Mouse (Mus musculus): ENCODE measurements around the gene Prlr. TPM values are rescaled to one million over a fixed set of nuclear protein-coding genes. Genes with fewer than 3 reads are reported as not detected.

Gene Prlr
- polyA plus RNA-seq, 1 experiment from 2014 or later, result 1.5 TPM

DNA sequence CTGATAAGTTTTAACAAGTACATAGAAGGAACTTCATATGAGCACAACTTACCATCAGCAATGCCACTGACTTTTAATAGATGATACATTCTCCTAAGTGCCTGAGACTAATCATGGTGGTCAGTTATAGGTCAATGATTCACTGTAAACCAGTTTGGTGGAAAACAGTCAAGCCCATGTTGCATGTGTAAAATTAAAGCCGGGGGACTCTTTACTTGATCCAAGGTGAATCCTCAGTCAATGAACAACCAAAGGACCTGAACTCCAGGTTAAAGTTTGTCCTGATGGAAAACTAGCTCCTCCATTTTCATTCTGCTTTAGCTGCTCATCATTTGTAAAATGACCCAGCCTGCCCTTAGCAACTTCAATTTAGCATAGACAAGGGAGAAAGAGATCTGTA, 155.5 kb downstream of the Prlr start:
- H3K4me1 ChIP-seq, result no peaks in the 10 kb centered on the region
- no peak for ATAC-seq (ENCODE audit: insufficient number of reproducible peaks, low FRiP score, low TSS enrichment, low read depth)
- H3K9ac ChIP-seq, result no peak overlapping the region
- H3K4me3 ChIP-seq (replicated peaks), result no peak overlapping the region
- no peaks in the 10 kb centered on the region for H3K27me3 ChIP-seq
- no peaks in the 10 kb centered on the region for H3K9me3 ChIP-seq (replicated peaks)
- no peak overlapping the region for H3K27ac ChIP-seq (replicated peaks)
- H3K4me2 ChIP-seq (replicated peaks), result no peak overlapping the region
- WGBS, result 91% methylated on average over 1 of the region's 1 CpGs
- no peaks in the 10 kb centered on the region for H3K36me3 ChIP-seq

DNA sequence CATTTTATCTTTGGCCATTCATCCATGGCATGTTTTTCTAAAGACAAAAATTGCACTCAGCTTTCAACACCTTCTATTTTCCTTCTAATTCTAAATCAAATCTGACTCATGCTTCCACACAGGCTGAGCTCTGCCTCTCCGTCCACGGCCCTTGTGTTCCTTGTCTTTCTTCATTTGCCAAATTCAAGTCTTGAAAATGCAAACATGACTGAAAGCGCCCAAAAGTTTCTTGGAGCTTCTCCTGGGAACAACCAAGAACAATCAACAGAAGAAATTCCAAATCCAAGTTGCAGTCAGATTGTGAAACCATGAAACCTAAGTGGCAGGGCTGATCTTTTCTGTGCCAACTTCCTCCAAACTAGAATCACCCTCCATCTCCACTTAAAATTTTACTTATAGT, 161.6 kb downstream of the Prlr start:
- no peaks in the 10 kb centered on the region for H3K4me1 ChIP-seq
- 63% methylated on average over 3 of the region's 3 CpGs for WGBS
- H3K4me2 ChIP-seq (replicated peaks), result no peak overlapping the region
- H3K9me3 ChIP-seq (replicated peaks), result no peaks in the 10 kb centered on the region
- H3K4me3 ChIP-seq (replicated peaks), result no peak overlapping the region
- H3K27me3 ChIP-seq, result no peaks in the 10 kb centered on the region
- H3K36me3 ChIP-seq, result no peaks in the 10 kb centered on the region
- ATAC-seq (ENCODE audit: insufficient number of reproducible peaks, low FRiP score, low TSS enrichment, low read depth), result no peak
- no peak overlapping the region for H3K9ac ChIP-seq
- H3K27ac ChIP-seq (replicated peaks), result no peak overlapping the region

- H3K27me3 ChIP-seq, result no peaks in the 10 kb centered on the region
- no peaks in the 10 kb centered on the region for H3K36me3 ChIP-seq
- H3K4me1 ChIP-seq, result no peaks in the 10 kb centered on the region
- no peak overlapping the region for H3K4me2 ChIP-seq (replicated peaks)
- H3K9ac ChIP-seq, result no peak overlapping the region
- WGBS, result 92% methylated on average over 6 of the region's 6 CpGs
- ATAC-seq (ENCODE audit: insufficient number of reproducible peaks, low FRiP score, low TSS enrichment, low read depth), result no peak
- H3K4me3 ChIP-seq (replicated peaks), result no peak overlapping the region
- no peak overlapping the region for H3K27ac ChIP-seq (replicated peaks)
- no peaks in the 10 kb centered on the region for H3K9me3 ChIP-seq (replicated peaks)
Measured at GRCm38 (mm10) chr15:10347044-10347443, 170.0 kb downstream of the Prlr start.

- H3K27me3 ChIP-seq, result no peaks in the 10 kb centered on the region
- H3K4me3 ChIP-seq (replicated peaks), result no peak within 1 kb of the TSS
- no peaks in the 10 kb centered on the region for H3K4me1 ChIP-seq
- H3K9me3 ChIP-seq (replicated peaks), result no peaks in the 10 kb centered on the region
- H3K36me3 ChIP-seq, result no peaks in the 10 kb centered on the region
- no peak for ATAC-seq (ENCODE audit: insufficient number of reproducible peaks, low FRiP score, low TSS enrichment, low read depth)
- 76% methylated on average over 9 of the region's 9 CpGs for WGBS
- H3K4me2 ChIP-seq (replicated peaks), result no peak within 1 kb of the TSS
- no peak within 1 kb of the TSS for H3K27ac ChIP-seq (replicated peaks)
- no peak within 1 kb of the TSS for H3K9ac ChIP-seq
Measured at GRCm38 (mm10) chr15:10358039-10358948, 181.3 kb downstream of the Prlr start, which contains the start of gene Agxt2. Gene Agxt2, plus strand, starts transcription at chr15:10358532.

DNA sequence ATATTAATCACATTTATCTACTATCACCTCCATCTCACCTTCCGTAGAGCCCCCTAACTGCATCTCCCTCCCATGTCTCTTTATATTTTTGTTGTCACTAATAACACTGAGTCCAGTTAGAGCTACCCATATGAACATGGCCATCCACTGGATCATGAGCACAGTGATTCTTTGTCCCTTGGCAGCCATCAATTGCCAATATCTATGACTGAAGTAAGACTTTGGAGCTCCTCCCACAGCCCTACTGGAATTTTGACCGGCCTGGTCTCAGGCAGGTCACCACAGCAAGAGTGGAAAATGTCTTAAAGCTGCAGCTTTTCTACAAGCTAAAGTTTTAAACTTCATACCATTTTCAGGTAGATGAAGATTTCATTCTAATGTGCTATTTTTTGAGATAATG, 189.3 kb downstream of the Prlr start:
- Histone ChIP-seq H3K4me2 (replicated peaks) (no peak overlapping the region), H3K27ac (replicated peaks) (no peak overlapping the region), H3K36me3 (no peaks in the 10 kb centered on the region), H3K4me1 (no peaks in the 10 kb centered on the region), H3K9me3 (replicated peaks) (no peaks in the 10 kb centered on the region), H3K27me3 (no peaks in the 10 kb centered on the region), H3K4me3 (replicated peaks) (no peak overlapping the region), H3K9ac (no peak overlapping the region)
- ATAC-seq (ENCODE audit: insufficient number of reproducible peaks, low FRiP score, low TSS enrichment, low read depth), result no peak
- WGBS, result 93% methylated on average over 2 of the region's 2 CpGs

DNA sequence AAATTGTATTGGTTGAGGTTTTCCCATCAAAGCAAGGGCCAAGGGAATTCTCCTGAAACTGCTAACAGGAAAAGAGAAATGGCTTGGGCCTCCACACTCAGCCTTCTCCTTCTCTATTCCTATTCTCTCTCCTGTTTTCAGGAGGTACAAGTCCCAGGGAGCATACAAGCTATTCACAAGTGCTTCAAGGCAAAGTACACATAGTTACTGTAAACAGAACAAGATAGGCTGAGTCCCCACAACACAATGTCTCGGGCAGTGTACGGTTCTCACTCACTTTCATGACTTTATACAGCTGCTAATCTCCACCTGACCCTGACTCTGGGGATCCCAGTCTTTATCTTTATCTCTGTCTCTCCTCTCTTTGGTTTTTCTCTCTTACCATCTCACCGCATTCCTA, 198.4 kb downstream of the Prlr start:
- Histone ChIP-seq H3K27me3 (no peaks in the 10 kb centered on the region), H3K27ac (replicated peaks) (no peak overlapping the region), H3K4me2 (replicated peaks) (no peak overlapping the region), H3K9ac (no peak overlapping the region), H3K4me3 (replicated peaks) (no peak overlapping the region), H3K4me1 (0 out of 2 replicates have a peak, but pooled peaks cover 4% of the 10 kb centered on the region), H3K9me3 (replicated peaks) (no peaks in the 10 kb centered on the region), H3K36me3 (no peaks in the 10 kb centered on the region)
- 73% methylated on average over 3 of the region's 3 CpGs for WGBS
- ATAC-seq (ENCODE audit: insufficient number of reproducible peaks, low FRiP score, low TSS enrichment, low read depth), result no peak

DNA sequence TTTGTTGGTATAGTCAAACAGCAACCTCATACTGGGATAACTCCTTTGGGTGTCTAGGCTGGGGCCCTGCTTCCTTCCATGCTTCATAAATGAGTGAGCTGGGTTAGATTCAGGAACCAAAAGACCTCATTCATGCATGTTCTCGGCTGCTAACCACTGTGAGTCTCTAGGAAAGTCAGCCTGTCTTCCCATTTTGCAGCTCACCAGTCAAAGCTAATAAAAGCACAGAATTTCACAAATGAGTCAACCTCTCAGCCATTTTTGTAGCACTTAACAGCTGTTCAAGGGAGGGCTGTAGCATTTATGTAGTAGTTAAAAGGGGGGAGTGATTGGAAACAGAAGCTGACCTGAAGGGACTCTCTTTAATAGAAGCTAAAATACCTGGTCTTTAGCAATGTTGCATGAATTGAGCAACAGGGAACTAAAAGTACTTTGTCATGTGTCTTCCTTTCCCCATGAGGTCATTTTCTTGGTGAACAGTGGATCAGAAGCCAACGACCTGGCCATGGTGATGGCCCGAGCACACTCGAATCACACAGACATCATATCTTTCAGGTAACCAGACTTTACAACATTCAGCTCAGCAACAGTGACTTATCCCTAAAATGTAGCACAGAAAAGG, 201.4 kb downstream of the Prlr start:
- H3K36me3 ChIP-seq, result no peaks in the 10 kb centered on the region
- H3K9ac ChIP-seq, result no peak overlapping the region
- no peak overlapping the region for H3K4me3 ChIP-seq (replicated peaks)
- H3K4me1 ChIP-seq, result 0 out of 2 replicates have a peak, but pooled peaks cover 4% of the 10 kb centered on the region
- no peaks in the 10 kb centered on the region for H3K27me3 ChIP-seq
- WGBS, result 86% methylated on average over 4 of the region's 4 CpGs
- no peak overlapping the region for H3K4me2 ChIP-seq (replicated peaks)
- ATAC-seq (ENCODE audit: insufficient number of reproducible peaks, low FRiP score, low TSS enrichment, low read depth), result no peak
- no peak overlapping the region for H3K27ac ChIP-seq (replicated peaks)
- H3K9me3 ChIP-seq (replicated peaks), result no peaks in the 10 kb centered on the region

DNA sequence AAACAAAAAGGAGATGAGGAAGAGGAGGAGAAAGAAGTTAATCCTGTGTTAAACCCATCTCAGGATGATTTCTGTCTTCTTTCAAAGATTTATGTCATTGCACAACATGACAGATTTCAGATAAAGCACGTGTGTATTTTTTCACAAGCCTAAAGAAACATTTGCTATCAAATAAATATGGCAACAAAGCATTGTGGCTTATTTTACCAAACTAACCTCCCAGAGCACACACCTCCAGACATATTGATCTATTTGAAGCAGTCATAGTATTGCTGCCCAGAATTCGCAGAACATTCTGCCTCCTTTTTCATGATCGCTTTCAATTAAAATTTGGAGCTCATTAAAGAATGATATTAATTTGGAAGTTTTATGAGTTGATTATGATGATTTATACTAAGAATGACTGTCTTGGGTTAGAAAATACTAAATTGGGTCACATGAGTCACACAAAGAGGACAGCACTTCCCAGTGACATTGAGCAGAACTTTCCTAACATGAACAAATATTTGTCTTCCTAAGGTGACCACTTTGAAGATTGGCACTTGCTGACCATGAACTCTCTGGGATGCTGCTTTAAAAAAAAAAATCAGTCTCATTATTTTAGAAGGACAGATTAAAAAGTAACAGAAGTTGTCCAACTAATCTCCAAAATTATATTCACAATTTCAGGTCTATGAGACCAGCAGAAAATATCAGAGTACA, 202.9 kb downstream of the Prlr start:
- Histone ChIP-seq H3K9me3 (replicated peaks) (no peaks in the 10 kb centered on the region), H3K9ac (no peak overlapping the region), H3K4me3 (replicated peaks) (no peak overlapping the region), H3K4me1 (0 out of 2 replicates have a peak, but pooled peaks cover 4% of the 10 kb centered on the region), H3K27me3 (no peaks in the 10 kb centered on the region), H3K27ac (replicated peaks) (no peak overlapping the region), H3K36me3 (no peaks in the 10 kb centered on the region), H3K4me2 (replicated peaks) (no peak overlapping the region)
- 87% methylated on average over 3 of the region's 3 CpGs for WGBS
- ATAC-seq (ENCODE audit: insufficient number of reproducible peaks, low FRiP score, low TSS enrichment, low read depth), result no peak

DNA sequence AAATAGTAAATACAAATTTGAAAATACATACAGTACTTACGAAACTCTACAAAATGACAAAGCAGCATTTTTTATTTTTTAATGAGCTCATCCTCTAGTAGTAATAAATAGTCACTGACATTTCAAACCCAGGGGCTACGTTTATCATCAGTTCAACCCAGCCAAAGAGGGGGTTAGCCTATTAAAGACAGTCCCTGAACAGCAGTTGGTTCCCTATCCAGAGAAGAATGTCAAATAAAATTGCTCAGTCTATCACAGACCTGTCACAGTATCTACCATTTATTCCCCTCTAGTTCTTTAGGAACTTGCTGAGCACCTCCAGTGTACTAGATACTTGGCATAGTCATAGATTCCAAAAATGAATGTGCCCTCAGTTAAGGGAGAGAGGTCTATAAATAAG, 210.2 kb downstream of the Prlr start:
- Histone ChIP-seq H3K36me3 (no peaks in the 10 kb centered on the region), H3K4me3 (replicated peaks) (no peak overlapping the region), H3K4me2 (replicated peaks) (no peak overlapping the region), H3K4me1 (no peaks in the 10 kb centered on the region), H3K9ac (no peak overlapping the region), H3K9me3 (replicated peaks) (no peaks in the 10 kb centered on the region), H3K27ac (replicated peaks) (no peak overlapping the region), H3K27me3 (no peaks in the 10 kb centered on the region)
- WGBS, result 67% methylated on average over 2 of the region's 2 CpGs
- ATAC-seq (ENCODE audit: insufficient number of reproducible peaks, low FRiP score, low TSS enrichment, low read depth), result no peak
